Mouse (Mus musculus): ENCODE data around the gene Rnf150. TPM values are rescaled to one million over a fixed set of nuclear protein-coding genes. Genes with fewer than 3 reads are reported as not detected.
A peak's percentile ranks its signal among the peaks of the same experiment; 100 is the strongest.
"Not testable (repeated sequence)": the region's sequence is repeated elsewhere in the genome, so short reads cannot be mapped to it uniquely, and the experiment has no call there.

Rnf150 gene
- total RNA-seq, 2 experiments from 2014 or later: 46.6 to 48.4 TPM

GRCm38 (mm10) chr8:83078701-83079533 is 215.8 kb downstream of the Rnf150 start:
- DNase-seq: no peak

GRCm38 (mm10) chr8:83079534-83079844 is 216.3 kb downstream of the Rnf150 start:
- no peak for DNase-seq

- no peak for DNase-seq
These were observed 218.1 kb downstream of the Rnf150 start for GRCm38 (mm10) chr8:83081266-83081665.

- not testable (repeated sequence) for DNase-seq
These were observed 218.7 kb downstream of the Rnf150 start for GRCm38 (mm10) chr8:83081806-83082205.

GRCm38 (mm10) chr8:83082251-83082650 is 219.1 kb downstream of the Rnf150 start:
- no peak for DNase-seq

- DNase-seq: no peak
These were observed 220.3 kb downstream of the Rnf150 start for GRCm38 (mm10) chr8:83083452-83083851.

GRCm38 (mm10) chr8:83085581-83085980 is 222.4 kb downstream of the Rnf150 start:
- no peak for DNase-seq

- no peak for DNase-seq
These were observed 223.5 kb downstream of the Rnf150 start for GRCm38 (mm10) chr8:83086625-83087024.

GRCm38 (mm10) chr8:83087604-83088003 is 224.4 kb downstream of the Rnf150 start:
- DNase-seq: no peak

GRCm38 (mm10) chr8:83088156-83088555 is 225.0 kb downstream of the Rnf150 start:
- DNase-seq: no peak

GRCm38 (mm10) chr8:83089336-83089986 is 226.3 kb downstream of the Rnf150 start:
- peak; percentile 76 to 78 for DNase-seq

GRCm38 (mm10) chr8:83090446-83090845 is 227.3 kb downstream of the Rnf150 start:
- no peak for DNase-seq

- no peak for DNase-seq
These were observed 236.9 kb downstream of the Rnf150 start for GRCm38 (mm10) chr8:83100041-83100440.

- DNase-seq: no peak
These were observed 239.9 kb downstream of the Rnf150 start for GRCm38 (mm10) chr8:83102957-83103510.

GRCm38 (mm10) chr8:83103968-83104367 is 240.8 kb downstream of the Rnf150 start:
- no peak for DNase-seq

- no peak for DNase-seq
These were observed 246.6 kb downstream of the Rnf150 start for GRCm38 (mm10) chr8:83109756-83110155.

GRCm38 (mm10) chr8:83110177-83110576 is 247.0 kb downstream of the Rnf150 start:
- DNase-seq: no peak

GRCm38 (mm10) chr8:83135086-83135485 is 271.9 kb downstream of the Rnf150 start:
- DNase-seq: no peak

GRCm38 (mm10) chr8:83140068-83140467 is 276.9 kb downstream of the Rnf150 start:
- no peak for DNase-seq

- no peak for DNase-seq
These were observed 277.6 kb downstream of the Rnf150 start for GRCm38 (mm10) chr8:83140701-83141111.

Measured in layer of hippocampus, postnatal 36 days (tissue).